Comparison of ENCODE assay signal across 9 mouse cellular contexts in the genomic region with DNA sequence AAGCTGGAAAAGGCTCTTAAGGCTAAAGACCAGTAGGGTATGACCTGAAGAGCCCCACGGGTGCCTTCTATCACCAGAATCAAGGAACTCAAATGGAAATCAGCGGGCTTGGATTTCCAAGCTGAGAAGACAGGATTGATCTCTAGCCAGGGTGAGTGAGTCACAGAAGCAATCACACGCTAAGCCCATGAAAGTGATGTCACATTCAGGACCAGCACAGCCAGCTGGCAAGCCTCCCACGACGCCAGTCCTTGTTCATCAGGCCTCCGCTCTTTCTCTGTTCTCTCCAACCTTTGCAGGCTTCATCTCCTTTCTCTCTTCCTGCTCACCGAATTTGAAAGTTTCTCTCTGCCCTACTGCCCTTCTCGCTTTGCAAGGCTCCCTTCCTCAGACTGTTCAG.
DNase-seq lines count a peak whose midpoint lies in the region; ATAC-seq and TF ChIP-seq lines count a peak whose summit lies in the region.
"Had no signal": no experiment of that assay in that cellular context is flagged by ENCODE, and none has a peak within 500 bp of the region (broad histone marks: within the 10 kb centered on the region; RNA-seq: fewer than 3 reads in every experiment).

No protein-coding gene starts in this region.

- no peak overlapping the region for H3K9ac ChIP-seq in kidney, embryonic 14.5 days (ENCODE audit: low read depth, low read length)
- no peak overlapping the region for H3K9ac ChIP-seq in heart, postnatal 0 days (replicated peaks; ENCODE audit: low read depth, low read length)
- no peak overlapping the region for H3K9ac ChIP-seq in liver, embryonic 11.5 days (ENCODE audit: low read depth, low read length)

- H3K4me2 ChIP-seq in kidney, embryonic 14.5 days (replicated peaks; ENCODE audit: low read depth, low read length): no peak overlapping the region
- no peak overlapping the region for H3K4me2 ChIP-seq in heart, postnatal 0 days (ENCODE audit: low read depth, low read length)
- no peak overlapping the region for H3K4me2 ChIP-seq in liver, embryonic 11.5 days

- no peak for ATAC-seq in kidney, embryonic 14.5 days (ENCODE audit: low FRiP score, low TSS enrichment)
- no peak for ATAC-seq in heart, postnatal 0 days (ENCODE audit: insufficient read depth, low read depth)
- ATAC-seq in liver, embryonic 11.5 days (replicated peaks; ENCODE audit: low FRiP score): no peak
- ATAC-seq: Patski had no signal

- H3K27me3 ChIP-seq in kidney, embryonic 14.5 days (ENCODE audit: control insufficient read depth, insufficient read depth, low read length): no peaks in the 10 kb centered on the region
- H3K27me3 ChIP-seq in heart, postnatal 0 days (ENCODE audit: control insufficient read depth, insufficient read depth, low read length): 0 out of 2 replicates have a peak, but pooled peaks cover 4% of the 10 kb centered on the region
- H3K27me3 ChIP-seq in liver, embryonic 11.5 days (replicated peaks; ENCODE audit: control insufficient read depth, insufficient read depth, low read length): no peaks in the 10 kb centered on the region

- no peak overlapping the region for H3K4me3 ChIP-seq in kidney, embryonic 14.5 days (ENCODE audit: low read length)
- no peak overlapping the region for H3K4me3 ChIP-seq in heart, postnatal 0 days (ENCODE audit: low read depth, low read length)
- H3K4me3 ChIP-seq in liver, embryonic 11.5 days (ENCODE audit: low read depth, low read length): no peak overlapping the region

- DNase-seq in kidney, postnatal 10 days: peak; percentile 37
- DNase-seq in adrenal gland, adult 2 months: peak; percentile 91
- DNase-seq in heart, postnatal 0 days (ENCODE audit: low spot score): peak; percentile 45
- DNase-seq in right cerebral cortex, postnatal 14 days: peak; percentile 20
- no peak for DNase-seq in liver, embryonic 11.5 days (ENCODE audit: low spot score)
- DNase-seq in spleen, adult 12 weeks (ENCODE audit: low spot score): no peak
- DNase-seq in thymus, adult 18-20 months: no peak

- no peak overlapping the region for H3K27ac ChIP-seq in kidney, embryonic 14.5 days (ENCODE audit: low read depth, low read length)
- H3K27ac ChIP-seq in heart, postnatal 0 days (ENCODE audit: low read depth): no peak overlapping the region
- H3K27ac ChIP-seq in liver, embryonic 11.5 days (ENCODE audit: low read depth, low read length): no peak overlapping the region

- no peaks in the 10 kb centered on the region for H3K4me1 ChIP-seq in kidney, embryonic 14.5 days (ENCODE audit: control insufficient read depth, insufficient read depth, low read length)
- H3K4me1 ChIP-seq in heart, postnatal 0 days (ENCODE audit: control insufficient read depth, insufficient read depth): no peaks in the 10 kb centered on the region
- H3K4me1 ChIP-seq in liver, embryonic 11.5 days (replicated peaks; ENCODE audit: control insufficient read depth, insufficient read depth, low read length): no peaks in the 10 kb centered on the region

- no peaks in the 10 kb centered on the region for H3K9me3 ChIP-seq in kidney, embryonic 14.5 days (ENCODE audit: control insufficient read depth, low read length)
- H3K9me3 ChIP-seq in heart, postnatal 0 days (replicated peaks; ENCODE audit: control insufficient read depth, low read length): no peaks in the 10 kb centered on the region
- no peaks in the 10 kb centered on the region for H3K9me3 ChIP-seq in liver, embryonic 11.5 days (ENCODE audit: control insufficient read depth, low read length)

- WGBS in kidney, embryonic 14.5 days: 77% methylated on average over 8 of the region's 8 CpGs
- 55% methylated on average over 8 of the region's 8 CpGs for WGBS in heart, postnatal 0 days
- 69% methylated on average over 8 of the region's 8 CpGs for WGBS in liver, embryonic 11.5 days

- TF ChIP-seq EP300 in heart, postnatal 0 days (IDR thresholded peaks at IDR 0.05; ENCODE audit: low read depth): no peak

- TF ChIP-seq CTCF in heart, postnatal 0 days (IDR thresholded peaks at IDR 0.05; ENCODE audit: low read depth): no peak

- H3K36me3 ChIP-seq in kidney, embryonic 14.5 days (ENCODE audit: control insufficient read depth, insufficient read depth, low read length): no peaks in the 10 kb centered on the region
- H3K36me3 ChIP-seq in heart, postnatal 0 days (replicated peaks; ENCODE audit: control insufficient read depth, insufficient read depth, low read length): no peaks in the 10 kb centered on the region
- H3K36me3 ChIP-seq in liver, embryonic 11.5 days (ENCODE audit: control insufficient read depth, insufficient read depth, low read length): no peaks in the 10 kb centered on the region

Comparison
In these comparisons a context has a peak if more than half of its experiments do, and no peak if none do; other contexts are left out.
1. DNase-seq: peak in kidney, postnatal 10 days (single experiment), adrenal gland, adult 2 months (single experiment), heart, postnatal 0 days (single experiment) and right cerebral cortex, postnatal 14 days (single experiment); none in liver, embryonic 11.5 days (single experiment), spleen, adult 12 weeks (single experiment) and thymus, adult 18-20 months (0 of 2).